ENCODE assay signal across 12 mouse cellular contexts in genomic region chr2:163111413-163112201, GRCm38 (mm10). TPM values are rescaled to one million over a fixed set of nuclear protein-coding genes. Genes with fewer than 3 reads are reported as not detected.
A peak's percentile ranks its signal among the peaks of the same experiment; 100 is the strongest.
DNase-seq lines count a peak whose midpoint lies in the region; ATAC-seq and TF ChIP-seq lines count a peak whose summit lies in the region.
"Had no signal": no experiment of that assay in that cellular context is flagged by ENCODE, and none has a peak within 500 bp of the region (broad histone marks: within the 10 kb centered on the region; RNA-seq: fewer than 3 reads in every experiment).

No protein-coding gene starts in this region.

- no peak overlapping the region for H3K4me3 ChIP-seq in layer of hippocampus, adult 2 months
- no peak overlapping the region; the same call in 1 of the 2 replicates for H3K4me3 ChIP-seq in hindbrain, embryonic 10.5 days
- H3K4me3 ChIP-seq in midbrain, embryonic 15.5 days = no peak overlapping the region
- H3K4me3 ChIP-seq in kidney, adult 2 months (ENCODE audit: insufficient read depth, low read depth, low read length) = no peak overlapping the region
- H3K4me3 ChIP-seq: heart, embryonic 15.5 days had no signal

- peak in 1 of 2 experiments; percentile 54 for DNase-seq in layer of hippocampus, adult 2 months (ENCODE audit: low spot score in 2 of 2)
- no peak for DNase-seq in layer of hippocampus, postnatal 36 days
- DNase-seq in brain, adult 2 months (ENCODE audit: low read depth, low spot score) = peak; percentile 73
- no peak for DNase-seq in hindbrain, embryonic 10.5 days (ENCODE audit: low spot score)
- DNase-seq in kidney, adult 2 months = no peak
- DNase-seq in kidney, postnatal 10 days = no peak
- DNase-seq: kidney, postnatal 25 days had no signal

- H3K9ac ChIP-seq in midbrain, embryonic 15.5 days = no peak overlapping the region; the same call in 1 of the 2 replicates
- H3K9ac ChIP-seq: heart, embryonic 15.5 days had no signal

- H3K27ac ChIP-seq in layer of hippocampus, adult 2 months = peak overlapping the region; percentile 24
- peak overlapping the region; percentile 74; the same call in 1 of the 2 replicates for H3K27ac ChIP-seq in hindbrain, embryonic 10.5 days
- peak overlapping the region; percentile 93 for H3K27ac ChIP-seq in midbrain, embryonic 15.5 days
- no peak overlapping the region for H3K27ac ChIP-seq in kidney, adult 2 months (ENCODE audit: insufficient read depth, low read depth, low read length)
- H3K27ac ChIP-seq: heart, embryonic 15.5 days had no signal

- H3K4me2 ChIP-seq in midbrain, embryonic 15.5 days = peak overlapping the region; percentile 38
- H3K4me2 ChIP-seq: heart, embryonic 15.5 days; liver, embryonic 11.5 days had no signal

- 39% methylated on average over 16 of the region's 16 CpGs for WGBS in hindbrain, embryonic 10.5 days
- 10% methylated on average over 16 of the region's 16 CpGs for WGBS in midbrain, embryonic 15.5 days
- 69% methylated on average over 16 of the region's 16 CpGs for WGBS in kidney, adult 2 months

- no peak for TF ChIP-seq CTCF in layer of hippocampus, adult 2 months (conservative IDR thresholded peaks at IDR 0.05)
- TF ChIP-seq CTCF in kidney, adult 2 months (conservative IDR thresholded peaks at IDR 0.05; ENCODE audit: insufficient read depth, insufficient read length, low read depth, low read length) = no peak

- peaks cover 44% of the 10 kb centered on the region for H3K4me1 ChIP-seq in hindbrain, embryonic 10.5 days (replicated peaks)
- peaks cover 37% of the 10 kb centered on the region for H3K4me1 ChIP-seq in midbrain, embryonic 15.5 days
- H3K4me1 ChIP-seq in kidney, adult 2 months (ENCODE audit: control insufficient read depth, insufficient read depth, low read length) = no peaks in the 10 kb centered on the region
- H3K4me1 ChIP-seq: heart, embryonic 15.5 days had no signal

- no peak for TF ChIP-seq POLR2A in kidney, adult 2 months (IDR thresholded peaks at IDR 0.05; ENCODE audit: low read depth, low read length)

- 0 out of 2 replicates have a peak, but pooled peaks cover 3% of the 10 kb centered on the region for H3K9me3 ChIP-seq in hindbrain, embryonic 10.5 days
- no peaks in the 10 kb centered on the region for H3K9me3 ChIP-seq in midbrain, embryonic 15.5 days
- H3K9me3 ChIP-seq: heart, embryonic 15.5 days had no signal

- ATAC-seq in midbrain, embryonic 15.5 days (replicated peaks) = peak; percentile 72
- ATAC-seq in megakaryocyte progenitor cell, adult 5-6 weeks (replicated peaks; ENCODE audit: poor library complexity) = no peak

- no peaks in the 10 kb centered on the region for H3K36me3 ChIP-seq in hindbrain, embryonic 10.5 days
- H3K36me3 ChIP-seq in midbrain, embryonic 15.5 days (replicated peaks) = no peaks in the 10 kb centered on the region
- no peaks in the 10 kb centered on the region for H3K36me3 ChIP-seq in kidney, adult 2 months (ENCODE audit: control insufficient read depth, insufficient read depth, low read length)
- H3K36me3 ChIP-seq: heart, embryonic 15.5 days had no signal

- peaks cover 27% of the 10 kb centered on the region for H3K27me3 ChIP-seq in hindbrain, embryonic 10.5 days (ENCODE audit: insufficient read depth, poor library complexity, severe bottlenecking)
- no peaks in the 10 kb centered on the region for H3K27me3 ChIP-seq in midbrain, embryonic 15.5 days (replicated peaks)
- no peaks in the 10 kb centered on the region for H3K27me3 ChIP-seq in kidney, adult 2 months (replicated peaks; ENCODE audit: control insufficient read depth, insufficient read depth, low read length)

RNA-seq across cellular contexts. Expression of gene Gtsf1l, which starts 24.0 kb away (rescaled TPM):
- total RNA-seq in layer of hippocampus, adult 2 months (2021) = not detected
- not detected for total RNA-seq in layer of hippocampus, postnatal 36 days (2021)
- not detected in 2 replicates for polyA plus RNA-seq in hindbrain, embryonic 10.5 days (2016; fragmentation: Nextera tagmentation; extraction: Ambion mirVana)
- polyA plus RNA-seq in midbrain, embryonic 15.5 days (2015; fragmentation: Nextera tagmentation; extraction: Ambion mirVana) = not detected in 2 replicates
- 0.90 and 1.4 TPM in 2 replicates for total RNA-seq in megakaryocyte progenitor cell, adult 5-6 weeks (2015)
- 0.61 TPM in 1 of 2 replicates, not detected in the other for total RNA-seq in megakaryocyte progenitor cell, adult 5-6 weeks (2017)
- polyA plus RNA-seq in kidney, adult 2 months (2012; rRNA removed) = 0.12 TPM in 1 of 2 replicates, not detected in the other
- total RNA-seq: megakaryocyte-erythroid progenitor cell, adult 5-6 weeks had no signal
- polyA plus RNA-seq: heart, embryonic 15.5 days; liver, embryonic 11.5 days had no signal

RNA-seq across cellular contexts. Expression of gene Mybl2, which starts 57.1 kb away (rescaled TPM):
- 1 to 10 TPM; 1.8 to 2.6 TPM for total RNA-seq in layer of hippocampus, adult 2 months (2021)
- total RNA-seq in layer of hippocampus, postnatal 36 days (2021) = 1 to 10 TPM in 1 of 2 experiments, under 1 TPM in 1; 0.87 to 3.1 TPM
- 44.5 and 51.0 TPM in 2 replicates for polyA plus RNA-seq in hindbrain, embryonic 10.5 days (2016; fragmentation: Nextera tagmentation; extraction: Ambion mirVana)
- 4.0 and 4.9 TPM in 2 replicates for polyA plus RNA-seq in midbrain, embryonic 15.5 days (2015; fragmentation: Nextera tagmentation; extraction: Ambion mirVana)
- total RNA-seq in megakaryocyte progenitor cell, adult 5-6 weeks (2015) = 28.1 and 30.8 TPM in 2 replicates
- total RNA-seq in megakaryocyte progenitor cell, adult 5-6 weeks (2017) = 39.0 and 40.6 TPM in 2 replicates
- polyA plus RNA-seq in kidney, adult 2 months (2012; rRNA removed) = 1.3 and 1.4 TPM in 2 replicates

Comparison
In these comparisons a context has a peak if more than half of its experiments do, and no peak if none do; other contexts are left out.
1. RNA of gene Mybl2, which starts 57.1 kb away (total RNA-seq): 28.1 to 40.6 TPM in megakaryocyte progenitor cell, adult 5-6 weeks; 0.87 to 3.1 TPM in layer of hippocampus, postnatal 36 days and 1.8 to 2.6 TPM in layer of hippocampus, adult 2 months; every median in the first group is over 4 times any median in the second.